Mouse (Mus musculus): ENCODE data around the gene Lcn12. TPM values are rescaled to one million over a fixed set of nuclear protein-coding genes. Genes with fewer than 3 reads are reported as not detected.

Lcn12 gene
- polyA plus RNA-seq, 1 experiment from 2014 or later: not detected

DNA sequence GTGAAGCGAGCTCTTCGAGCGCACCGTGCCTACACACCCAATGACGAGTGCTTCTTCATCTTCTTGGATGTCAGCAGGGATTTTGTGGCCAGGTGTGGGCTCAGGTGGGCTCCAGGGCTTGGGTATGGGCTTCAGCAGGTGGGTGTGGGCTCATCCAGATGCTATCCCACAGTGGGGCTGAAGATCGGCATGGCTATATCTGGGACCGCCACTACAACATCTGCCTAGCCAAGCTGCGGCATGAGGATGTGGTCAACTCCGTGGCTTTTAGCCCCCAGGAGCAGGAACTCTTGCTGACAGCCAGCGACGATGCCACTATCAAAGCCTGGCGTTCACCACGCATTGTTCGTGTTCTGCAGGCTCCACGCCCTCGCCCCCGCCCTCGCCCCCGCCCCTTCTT, 10.8 kb upstream of the Lcn12 start:
- Histone ChIP-seq H3K4me3 (replicated peaks; ENCODE audit: low read depth, low read length) (no peak overlapping the region), H3K36me3 (ENCODE audit: insufficient read depth, low read length) (peaks cover 26% of the 10 kb centered on the region), H3K9ac (ENCODE audit: low read depth, low read length) (no peak overlapping the region), H3K9me3 (replicated peaks; ENCODE audit: low read length) (no peaks in the 10 kb centered on the region), H3K27ac (no peak overlapping the region), H3K4me2 (ENCODE audit: low read length) (no peak overlapping the region), H3K27me3 (ENCODE audit: insufficient read depth, low read length) (no peaks in the 10 kb centered on the region), H3K4me1 (replicated peaks; ENCODE audit: insufficient read depth, low read length) (peaks cover 15% of the 10 kb centered on the region)
- DNase-seq (ENCODE audit: low spot score) (no peak), ATAC-seq (replicated peaks; ENCODE audit: low FRiP score, low read depth) (no peak)
- 96% methylated on average over 19 of the region's 19 CpGs for WGBS
- no peak for TF ChIP-seq CTCF (IDR thresholded peaks at IDR 0.05; ENCODE audit: low read depth)

DNA sequence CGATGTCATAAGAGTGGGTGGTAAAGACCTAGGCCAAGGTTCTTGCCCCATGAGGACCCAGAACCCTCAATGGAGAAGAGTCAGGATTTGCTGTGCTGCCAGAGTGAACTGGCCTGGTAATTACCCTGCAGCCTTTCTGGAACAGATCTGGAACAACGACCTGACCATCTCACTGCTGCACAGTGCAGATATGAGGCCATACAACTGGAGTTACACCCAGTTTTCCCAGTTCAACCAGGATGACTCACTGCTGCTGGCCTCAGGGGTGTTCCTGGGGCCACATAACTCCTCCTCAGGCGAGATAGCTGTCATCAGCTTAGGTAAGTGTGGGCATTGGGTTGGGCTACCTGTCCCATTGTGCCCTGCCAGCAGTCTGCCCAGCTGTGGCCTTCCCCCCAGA, 9.0 kb upstream of the Lcn12 start:
- ATAC-seq (replicated peaks; ENCODE audit: low FRiP score, low read depth) (no peak), DNase-seq (ENCODE audit: low spot score) (no peak)
- Histone ChIP-seq H3K27ac (no peak overlapping the region), H3K36me3 (ENCODE audit: insufficient read depth, low read length) (peaks cover 26% of the 10 kb centered on the region), H3K9me3 (replicated peaks; ENCODE audit: low read length) (no peaks in the 10 kb centered on the region), H3K27me3 (ENCODE audit: insufficient read depth, low read length) (no peaks in the 10 kb centered on the region), H3K4me3 (replicated peaks; ENCODE audit: low read depth, low read length) (no peak overlapping the region), H3K4me2 (ENCODE audit: low read length) (no peak overlapping the region), H3K4me1 (replicated peaks; ENCODE audit: insufficient read depth, low read length) (peaks cover 15% of the 10 kb centered on the region), H3K9ac (ENCODE audit: low read depth, low read length) (no peak overlapping the region; the same call in 1 of the 2 replicates)
- WGBS: 89% methylated on average over 3 of the region's 3 CpGs
- TF ChIP-seq CTCF (IDR thresholded peaks at IDR 0.05; ENCODE audit: low read depth): no peak

DNA sequence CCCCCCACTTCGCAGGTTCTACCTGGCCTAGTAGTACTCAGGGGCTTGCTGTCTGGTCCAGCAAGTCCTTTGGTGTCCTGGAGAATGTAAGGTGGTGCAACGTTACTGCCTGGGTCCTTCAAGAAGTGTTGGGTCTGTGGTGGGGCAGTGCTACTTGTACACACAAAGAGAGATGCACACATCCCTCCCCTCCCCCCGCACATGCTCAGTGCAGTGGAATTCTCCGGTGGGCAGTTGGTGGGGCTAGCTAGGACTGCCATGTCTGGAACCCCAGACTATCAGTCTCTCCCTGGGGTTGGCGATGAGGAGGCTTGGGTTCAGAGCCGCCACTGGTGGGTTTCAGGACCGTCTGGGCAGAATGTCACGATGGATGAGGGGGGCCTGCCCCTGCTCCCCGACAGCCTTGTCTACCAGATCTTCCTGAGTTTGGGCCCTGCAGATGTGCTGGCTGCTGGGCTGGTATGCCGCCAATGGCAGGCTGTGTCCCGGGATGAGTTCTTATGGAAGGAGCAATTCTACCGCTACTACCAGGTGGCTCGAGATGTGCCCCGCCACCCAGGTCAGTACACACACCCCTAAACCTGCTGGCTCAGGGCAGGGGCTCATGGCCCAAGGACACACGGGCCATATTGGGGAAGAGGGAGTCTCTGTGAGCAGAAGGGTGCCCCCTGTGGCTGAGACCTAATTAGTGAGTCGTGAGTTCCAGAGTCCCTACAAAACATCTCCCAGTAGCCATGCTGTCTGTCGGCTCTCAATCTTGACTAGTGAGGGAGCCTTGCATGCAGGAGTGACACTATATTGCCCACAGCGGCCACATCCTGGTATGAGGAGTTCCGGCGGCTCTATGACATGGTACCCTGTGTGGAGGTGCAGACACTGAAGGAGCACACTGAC, 8.1 kb upstream of the Lcn12 start, which contains the start of gene C8g:
Gene C8g, minus strand, starts transcription at position 127 of the 894 bp plus-strand sequence.
- no peak for TF ChIP-seq CTCF (IDR thresholded peaks at IDR 0.05; ENCODE audit: low read depth)
- WGBS: 74% methylated on average over 20 of the region's 20 CpGs
- Histone ChIP-seq H3K4me3 (replicated peaks; ENCODE audit: low read depth, low read length) (peak within 1 kb of the TSS; percentile 55), H3K9me3 (replicated peaks; ENCODE audit: low read length) (no peaks in the 10 kb centered on the region), H3K4me2 (ENCODE audit: low read length) (peak within 1 kb of the TSS; percentile 75), H3K27ac (peak within 1 kb of the TSS; percentile 76), H3K36me3 (ENCODE audit: insufficient read depth, low read length) (peaks cover 26% of the 10 kb centered on the region), H3K4me1 (replicated peaks; ENCODE audit: insufficient read depth, low read length) (peaks cover 15% of the 10 kb centered on the region), H3K9ac (ENCODE audit: low read depth, low read length) (peak within 1 kb of the TSS; percentile 63), H3K27me3 (ENCODE audit: insufficient read depth, low read length) (no peaks in the 10 kb centered on the region)
- DNase-seq (ENCODE audit: low spot score) (no peak), ATAC-seq (replicated peaks; ENCODE audit: low FRiP score, low read depth) (no peak)

DNA sequence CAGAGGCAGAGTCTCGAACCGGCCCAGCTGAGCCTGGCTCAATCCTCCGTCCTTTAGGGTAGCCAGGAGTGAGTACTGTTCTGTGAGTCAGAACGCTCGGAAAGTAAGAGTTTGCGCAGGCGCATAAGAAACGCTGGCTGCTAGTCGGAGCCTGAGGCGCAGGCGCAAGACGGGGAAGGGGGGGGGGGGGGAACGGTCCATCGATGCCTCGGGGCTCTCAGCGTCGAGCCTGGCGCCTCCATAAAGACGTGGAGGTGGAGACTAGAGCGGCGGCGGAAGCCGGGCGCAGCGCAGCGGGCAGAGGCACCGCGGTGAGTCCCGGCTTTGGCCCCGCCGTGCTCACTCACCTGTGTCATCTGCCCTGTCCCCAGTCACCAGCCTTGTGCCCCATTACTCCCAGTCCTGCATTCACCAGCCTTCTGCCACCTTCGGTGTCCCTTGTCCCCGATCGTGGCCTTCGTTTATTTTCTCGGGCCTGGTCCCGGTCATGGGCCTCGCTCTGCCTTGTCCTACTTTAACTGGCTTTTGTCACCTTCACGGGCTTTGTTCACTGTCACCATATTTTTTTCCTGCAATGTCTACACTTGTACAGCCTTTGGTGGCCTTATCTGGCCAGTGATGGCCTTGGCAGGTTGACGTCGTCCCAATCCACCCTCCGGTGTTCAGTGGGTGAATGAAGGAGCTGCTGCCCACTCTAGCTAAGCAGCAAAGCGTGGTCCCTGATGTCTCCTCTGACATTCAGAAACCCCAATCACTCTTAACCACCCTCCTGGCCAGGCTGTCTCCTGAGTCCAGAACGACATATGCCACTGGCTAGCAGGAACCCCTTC, 7.1 kb upstream of the Lcn12 start, which contains the start of gene Fbxw5:
Gene Fbxw5, plus strand, starts transcription at position 175 of the 830 bp plus-strand sequence.
- Histone ChIP-seq H3K4me3 (replicated peaks; ENCODE audit: low read depth, low read length) (peak within 1 kb of the TSS; percentile 55), H3K27me3 (ENCODE audit: insufficient read depth, low read length) (no peaks in the 10 kb centered on the region), H3K36me3 (ENCODE audit: insufficient read depth, low read length) (peaks cover 25% of the 10 kb centered on the region), H3K4me1 (replicated peaks; ENCODE audit: insufficient read depth, low read length) (peaks cover 15% of the 10 kb centered on the region), H3K4me2 (ENCODE audit: low read length) (peak within 1 kb of the TSS; percentile 75), H3K9me3 (replicated peaks; ENCODE audit: low read length) (no peaks in the 10 kb centered on the region), H3K9ac (ENCODE audit: low read depth, low read length) (peak within 1 kb of the TSS; percentile 63), H3K27ac (peak within 1 kb of the TSS; percentile 76)
- ATAC-seq (replicated peaks; ENCODE audit: low FRiP score, low read depth) (peak; percentile 86), DNase-seq (ENCODE audit: low spot score) (peak; percentile 97)
- under 1% methylated on average over 39 of the region's 44 CpGs for WGBS
- TF ChIP-seq CTCF (IDR thresholded peaks at IDR 0.05; ENCODE audit: low read depth): no peak

DNA sequence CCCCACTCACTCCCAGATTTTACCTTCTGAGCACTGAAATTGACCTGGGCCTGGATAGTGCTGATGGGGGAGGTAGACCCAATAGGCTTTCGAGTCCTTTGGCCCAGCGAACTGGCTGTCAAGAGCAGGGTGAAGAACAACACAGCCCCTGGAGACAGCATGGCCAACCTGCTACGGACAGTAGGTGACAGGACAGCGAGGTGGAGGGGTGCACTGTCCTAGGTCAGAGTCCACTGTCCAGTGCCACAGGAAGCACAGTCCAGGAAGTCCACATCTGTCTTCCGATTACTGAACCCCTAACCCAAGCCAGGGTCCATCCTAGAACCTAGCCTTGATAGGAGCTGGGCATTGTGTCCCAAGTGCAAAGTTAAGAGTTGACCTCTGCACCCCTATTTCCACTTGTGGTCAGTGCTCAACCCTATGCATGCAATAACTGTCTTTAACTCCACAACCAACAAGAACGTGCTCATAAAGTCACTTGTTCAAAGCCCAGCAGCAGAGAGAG, 6.4 kb upstream of the Lcn12 start:
- H3K4me1 ChIP-seq (replicated peaks; ENCODE audit: insufficient read depth, low read length): peaks cover 15% of the 10 kb centered on the region
- DNase-seq (ENCODE audit: low spot score): no peak
- H3K9me3 ChIP-seq (replicated peaks; ENCODE audit: low read length): no peaks in the 10 kb centered on the region
- peak; percentile 23; the same call in 1 of the 2 replicates for ATAC-seq (replicated peaks; ENCODE audit: low FRiP score, low read depth)
- H3K4me2 ChIP-seq (ENCODE audit: low read length): peak overlapping the region; percentile 48
- peak overlapping the region; percentile 76 for H3K27ac ChIP-seq
- no peak for TF ChIP-seq CTCF (IDR thresholded peaks at IDR 0.05; ENCODE audit: low read depth)
- H3K9ac ChIP-seq (ENCODE audit: low read depth, low read length): 0 out of 2 replicates have a peak overlapping the region, but pooled peaks have one; percentile 44
- H3K4me3 ChIP-seq (replicated peaks; ENCODE audit: low read depth, low read length): peak overlapping the region; percentile 55
- 66% methylated on average over 6 of the region's 6 CpGs for WGBS
- H3K27me3 ChIP-seq (ENCODE audit: insufficient read depth, low read length): no peaks in the 10 kb centered on the region
- H3K36me3 ChIP-seq (ENCODE audit: insufficient read depth, low read length): peaks cover 18% of the 10 kb centered on the region

All from kidney, postnatal 0 days (tissue).